Mouse (Mus musculus) myocyte (in vitro differentiated cells): ENCODE measurements at regions not wholly inside any gene's neighbourhood (a gene's known extent, or its start where the extent isn't known, plus 50 kb on each side); places are given as distances from the start of the nearest gene placed in this dataset.

Source experiments
- H3K27me3 ChIP-seq: one replicate; pipeline ENCODE4 v1.6.1; 2011; ENCODE audit not compliant: control insufficient read depth, insufficient read depth, insufficient read length
- H3K36me3 ChIP-seq: one replicate; pipeline ENCODE4 v1.6.1; 2011; ENCODE audit not compliant: control insufficient read depth, insufficient read depth
- H3K4me2 ChIP-seq: one replicate; pipeline ENCODE4 v1.6.1; 2011; ENCODE audit warnings: low read depth, control low read depth
- H3K4me3 ChIP-seq: one replicate; pipeline ENCODE4 v1.5.1; 2011; ENCODE audit warnings: mild to moderate bottlenecking, control low read depth, moderate library complexity
- H3K79me2 ChIP-seq: one replicate; pipeline ENCODE4 v1.6.1; 2011; ENCODE audit not compliant: control insufficient read depth, insufficient read depth
- H3ac ChIP-seq: one replicate; pipeline ENCODE4 v1.6.1; 2011; ENCODE audit not compliant: control insufficient read depth, insufficient read length
- CEBPB ChIP-seq: IDR thresholded peaks from 2 replicates; pipeline ENCODE4 v1.6.1; 2011; ENCODE audit warnings: mild to moderate bottlenecking, moderate library complexity; ENCODE audit not compliant: poor library complexity, insufficient read depth, severe bottlenecking
- E2F4 ChIP-seq: IDR thresholded peaks from one replicate; pipeline ENCODE4 v1.6.1; 2011; ENCODE audit warnings: mild to moderate bottlenecking, control low read depth, moderate library complexity; ENCODE audit not compliant: insufficient read depth
- MAX ChIP-seq: IDR thresholded peaks from one replicate; pipeline ENCODE4 v1.6.1; 2011; ENCODE audit warnings: low read depth, mild to moderate bottlenecking, control low read depth
- MYOD1 ChIP-seq, 3 experiments: IDR thresholded peaks; one replicate each; pipeline ENCODE4 v1.6.1; 2011; ENCODE audit warnings: control low read depth in 2 of 3, low read depth in 2 of 3, mild to moderate bottlenecking in 2 of 3, moderate library complexity in 1 of 3; ENCODE audit not compliant: insufficient read length in 2 of 3, control insufficient read depth in 1 of 3
- MYOG ChIP-seq, 3 experiments: IDR thresholded peaks; one replicate each; pipeline ENCODE4 v1.6.1; 2011; ENCODE audit warnings: control low read depth in 2 of 3, low read depth in 2 of 3, mild to moderate bottlenecking in 2 of 3; ENCODE audit not compliant: insufficient read length in 2 of 3, control insufficient read depth in 1 of 3, insufficient read depth in 1 of 3
- POLR2A ChIP-seq: IDR thresholded peaks from one replicate; pipeline ENCODE4 v1.6.1; 2011; ENCODE audit warnings: low read depth, mild to moderate bottlenecking, control low read depth, moderate library complexity; ENCODE audit not compliant: insufficient read length
- POLR2AphosphoS2 ChIP-seq: IDR thresholded peaks from one replicate; pipeline ENCODE4 v1.6.1; 2011; ENCODE audit warnings: low read depth, control low read depth; ENCODE audit not compliant: insufficient read length
- REST ChIP-seq: IDR thresholded peaks from one replicate; pipeline ENCODE4 v1.6.1; 2011; ENCODE audit warnings: mild to moderate bottlenecking, control low read depth, moderate library complexity; ENCODE audit not compliant: insufficient read depth, insufficient read length
- SRF ChIP-seq: IDR thresholded peaks from one replicate; pipeline ENCODE4 v1.6.1; 2011; ENCODE audit warnings: low read depth; ENCODE audit not compliant: control insufficient read depth, insufficient read length
- TCF12 ChIP-seq: IDR thresholded peaks from one replicate; pipeline ENCODE4 v1.6.1; 2011; ENCODE audit warnings: mild to moderate bottlenecking, control low read depth; ENCODE audit not compliant: poor library complexity, insufficient read depth, severe bottlenecking
- TCF3 ChIP-seq: IDR thresholded peaks from one replicate; pipeline ENCODE4 v1.6.1; 2011; ENCODE audit warnings: low read depth, control low read depth; ENCODE audit not compliant: insufficient read length
- USF1 ChIP-seq: IDR thresholded peaks from one replicate; pipeline ENCODE4 v1.6.1; 2011; ENCODE audit warnings: low read depth, mild to moderate bottlenecking, control low read depth, moderate library complexity

GRCm38 (mm10) chr9:71420064-71420463 lies 65.7 kb downstream of the Polr2m start:
- Histone ChIP-seq H3K4me2 (no peak overlapping the region), H3ac (no peak overlapping the region), H3K4me3 (no peak overlapping the region), H3K36me3 (no peaks in the 10 kb centered on the region), H3K79me2 (no peaks in the 10 kb centered on the region), H3K27me3 (no peaks in the 10 kb centered on the region)
- TF ChIP-seq MYOG (IDR thresholded peaks at IDR 0.05; ENCODE audit: control insufficient read depth in 1 of 3, insufficient read depth in 1 of 3, insufficient read length in 2 of 3, low read depth in 2 of 3) (no peak), POLR2A (no peak), E2F4 (no peak), CEBPB (no peak), MAX (no peak), POLR2AphosphoS2 (no peak), TCF12 (no peak), MYOD1 (IDR thresholded peaks at IDR 0.05; ENCODE audit: control insufficient read depth in 1 of 3, insufficient read length in 2 of 3, low read depth in 2 of 3) (no peak), SRF (no peak), TCF3 (no peak), REST (no peak), USF1 (no peak)

- H3ac ChIP-seq, result no peak overlapping the region
- H3K4me3 ChIP-seq, result no peak overlapping the region
- no peaks in the 10 kb centered on the region for H3K27me3 ChIP-seq
- TF ChIP-seq POLR2AphosphoS2, result no peak
- TF ChIP-seq TCF12, result no peak
- TF ChIP-seq MAX, result no peak
- TF ChIP-seq REST, result no peak
- no peak for TF ChIP-seq SRF
- no peak for TF ChIP-seq USF1
- peak in 1 of 3 experiments; percentile 38 for TF ChIP-seq MYOG (IDR thresholded peaks at IDR 0.05; ENCODE audit: control insufficient read depth in 1 of 3, insufficient read depth in 1 of 3, insufficient read length in 2 of 3, low read depth in 2 of 3)
- TF ChIP-seq MYOD1 (IDR thresholded peaks at IDR 0.05; ENCODE audit: control insufficient read depth in 1 of 3, insufficient read length in 2 of 3, low read depth in 2 of 3), result peak in 1 of 3 experiments; percentile 20
- no peak for TF ChIP-seq E2F4
- TF ChIP-seq POLR2A, result no peak
- TF ChIP-seq TCF3, result no peak
- TF ChIP-seq CEBPB, result no peak
- no peak overlapping the region for H3K4me2 ChIP-seq
- no peaks in the 10 kb centered on the region for H3K36me3 ChIP-seq
- H3K79me2 ChIP-seq, result no peaks in the 10 kb centered on the region
Observed at GRCm38 (mm10) chr9:71418531-71418930, 67.2 kb downstream of the Polr2m start.

- Histone ChIP-seq H3K79me2 (no peaks in the 10 kb centered on the region), H3K4me2 (no peak overlapping the region), H3K4me3 (no peak overlapping the region), H3K27me3 (no peaks in the 10 kb centered on the region), H3K36me3 (no peaks in the 10 kb centered on the region), H3ac (no peak overlapping the region)
- TF ChIP-seq MYOG (IDR thresholded peaks at IDR 0.05; ENCODE audit: control insufficient read depth in 1 of 3, insufficient read depth in 1 of 3, insufficient read length in 2 of 3, low read depth in 2 of 3) (no peak), MYOD1 (IDR thresholded peaks at IDR 0.05; ENCODE audit: control insufficient read depth in 1 of 3, insufficient read length in 2 of 3, low read depth in 2 of 3) (no peak), MAX (no peak), E2F4 (no peak), TCF12 (no peak)
Observed at GRCm38 (mm10) chr9:71417248-71417647, 68.5 kb downstream of the Polr2m start.

GRCm38 (mm10) chr9:71411171-71411570 lies 74.6 kb downstream of the Polr2m start:
- H3K4me2 ChIP-seq, result no peak overlapping the region
- no peak for TF ChIP-seq POLR2AphosphoS2
- no peak for TF ChIP-seq TCF12
- no peak for TF ChIP-seq POLR2A
- no peak for TF ChIP-seq REST
- TF ChIP-seq MYOG (IDR thresholded peaks at IDR 0.05; ENCODE audit: control insufficient read depth in 1 of 3, insufficient read depth in 1 of 3, insufficient read length in 2 of 3, low read depth in 2 of 3), result no peak
- no peak for TF ChIP-seq MAX
- no peak for TF ChIP-seq SRF
- TF ChIP-seq CEBPB, result no peak

GRCm38 (mm10) chr9:71409925-71410324 lies 75.8 kb downstream of the Polr2m start:
- Histone ChIP-seq H3K79me2 (no peaks in the 10 kb centered on the region), H3K4me3 (no peak overlapping the region), H3ac (no peak overlapping the region), H3K36me3 (no peaks in the 10 kb centered on the region), H3K4me2 (no peak overlapping the region), H3K27me3 (no peaks in the 10 kb centered on the region)
- TF ChIP-seq MYOD1 (IDR thresholded peaks at IDR 0.05; ENCODE audit: control insufficient read depth in 1 of 3, insufficient read length in 2 of 3, low read depth in 2 of 3) (no peak), TCF3 (no peak), MYOG (IDR thresholded peaks at IDR 0.05; ENCODE audit: control insufficient read depth in 1 of 3, insufficient read depth in 1 of 3, insufficient read length in 2 of 3, low read depth in 2 of 3) (no peak), MAX (no peak), USF1 (no peak), POLR2A (no peak), REST (no peak), TCF12 (no peak), CEBPB (no peak), SRF (no peak)

More at GRCm38 (mm10) chr9:71411171-71411570, 74.6 kb downstream of the Polr2m start:
- Histone ChIP-seq H3K27me3 (no peaks in the 10 kb centered on the region), H3K4me3 (no peak overlapping the region), H3K36me3 (no peaks in the 10 kb centered on the region), H3ac (no peak overlapping the region), H3K79me2 (no peaks in the 10 kb centered on the region)
